Comparison of ENCODE assay signal across 8 mouse cellular contexts in genomic region chr1:77978696-77979095, GRCm38 (mm10).
DNase-seq lines count a peak whose midpoint lies in the region; TF ChIP-seq lines count a peak whose summit lies in the region.
"Had no signal": no experiment of that assay in that cellular context is flagged by ENCODE, and none has a peak within 500 bp of the region (broad histone marks: within the 10 kb centered on the region; RNA-seq: fewer than 3 reads in every experiment).

No protein-coding gene starts in this region.

- H3K27ac ChIP-seq in ES-Bruce4 (ENCODE audit: insufficient read depth, low read length), result no peak overlapping the region

- peaks cover 3% of the 10 kb centered on the region; the same call in 1 of the 2 replicates for H3K27me3 ChIP-seq in ES-Bruce4 (ENCODE audit: control insufficient read depth, insufficient read depth, low read length, poor library complexity, severe bottlenecking)
- H3K27me3 ChIP-seq: megakaryocyte, embryonic 14.5 days had no signal

- H3K9me3 ChIP-seq in ES-Bruce4 (replicated peaks; ENCODE audit: control insufficient read depth, insufficient read depth, low read length, poor library complexity, severe bottlenecking), result no peaks in the 10 kb centered on the region
- H3K9me3 ChIP-seq: megakaryocyte, embryonic 14.5 days had no signal

- TF ChIP-seq POLR2A in ES-Bruce4 (IDR thresholded peaks at IDR 0.05; ENCODE audit: insufficient read depth, low read length), result no peak

- TF ChIP-seq EP300 in ES-Bruce4 (IDR thresholded peaks at IDR 0.05; ENCODE audit: insufficient read depth, low read depth, low read length), result no peak

- no peaks in the 10 kb centered on the region for H3K36me3 ChIP-seq in ES-Bruce4 (ENCODE audit: control insufficient read depth, insufficient read depth, low read length, poor library complexity, severe bottlenecking)

- H3K9ac ChIP-seq in ES-Bruce4 (ENCODE audit: low read depth, poor library complexity, severe bottlenecking), result no peak overlapping the region

- no peaks in the 10 kb centered on the region for H3K4me1 ChIP-seq in ES-Bruce4 (ENCODE audit: control insufficient read depth, insufficient read depth, low read length)
- H3K4me1 ChIP-seq: megakaryocyte, embryonic 14.5 days had no signal

- TF ChIP-seq CTCF in ES-Bruce4 (IDR thresholded peaks at IDR 0.05; ENCODE audit: low read depth, low read length), result peak; percentile 77

- no peak overlapping the region for H3K4me3 ChIP-seq in ES-Bruce4 (ENCODE audit: low read depth, low read length)
- H3K4me3 ChIP-seq: megakaryocyte, embryonic 14.5 days had no signal

- DNase-seq in ZHBTc4 (ENCODE audit: low read depth, low spot score), result peak; percentile 66
- DNase-seq in cerebellum, postnatal 36 days, result peak; percentile 54 to 69
- peak; percentile 23 to 28 for DNase-seq in gastrocnemius, postnatal 36 days
- peak; percentile 63 for DNase-seq in layer of hippocampus, adult 9-10 months (ENCODE audit: low spot score)
- DNase-seq in lung, postnatal 4 days, result peak; percentile 48 to 69
- DNase-seq in right cerebral cortex, postnatal 36 days (ENCODE audit: low spot score in 2 of 2), result peak; percentile 46 to 58

- intact Hi-C loops in gastrocnemius, postnatal 36 days (cut with DNase I), result loop anchor here (2.0 kb wide), 2 partner anchors 440 to 476 kb away; no protein-coding TSS in a partner anchor
